Mouse (Mus musculus) ES-E14 (cell line): Measurements from ENCODE around the gene Gm11032.

ENCODE experiments used
- HCFC1 ChIP-seq: IDR thresholded peaks from 2 replicates; pipeline ENCODE4 v1.6.1; 2012; ENCODE audit warnings: low read length, inconsistent platforms, borderline replicate concordance; ENCODE audit not compliant: insufficient read depth
- ZNF384 ChIP-seq: IDR thresholded peaks from 2 replicates; pipeline ENCODE4 v1.6.1; 2012; ENCODE audit warnings: low read depth, low read length, inconsistent platforms

DNA sequence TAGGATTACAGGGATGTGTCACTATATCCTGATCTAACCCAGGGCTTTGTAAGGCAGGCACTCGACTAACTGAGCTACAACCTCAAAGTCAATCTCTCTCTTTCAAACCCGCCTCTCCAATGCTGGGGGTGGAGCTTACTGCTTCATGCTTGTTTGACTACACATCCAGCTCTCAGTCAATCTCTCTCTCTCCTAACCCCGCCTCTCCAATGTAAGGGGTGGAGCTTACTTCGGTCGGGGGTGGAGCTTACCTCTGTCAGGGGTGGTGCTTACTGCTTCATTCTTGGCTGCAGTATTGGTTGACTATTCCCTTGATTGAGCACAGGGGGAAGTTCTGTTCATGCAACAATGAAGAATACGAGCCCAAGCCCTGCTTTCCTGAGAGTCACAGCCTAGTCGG lies 14.5 kb upstream of the Gm11032 start:
- no peak for TF ChIP-seq ZNF384
- no peak for TF ChIP-seq HCFC1
